Mouse (Mus musculus) 3T3-L1 (cell line): ENCODE data around the gene Tbc1d30.

Source experiments
- DNase-seq: peaks from one replicate; pipeline ENCODE4 v3.0.0-alpha.2; 2015; ENCODE audit warnings: low read depth, low spot score

Gene Tbc1d30

GRCm38 (mm10) chr10:121268771-121269170 is 82.3 kb downstream of the Tbc1d30 start:
- no peak for DNase-seq

GRCm38 (mm10) chr10:121264204-121264575 is 86.9 kb downstream of the Tbc1d30 start:
- no peak for DNase-seq

GRCm38 (mm10) chr10:121263520-121264203 is 87.4 kb downstream of the Tbc1d30 start:
- DNase-seq = no peak

GRCm38 (mm10) chr10:121262206-121262605 is 88.9 kb downstream of the Tbc1d30 start:
- no peak for DNase-seq

GRCm38 (mm10) chr10:121261036-121261592 is 90.0 kb downstream of the Tbc1d30 start:
- DNase-seq = no peak

- DNase-seq = peak; percentile 77
These were observed 94.8 kb downstream of the Tbc1d30 start for GRCm38 (mm10) chr10:121256115-121256825.

- DNase-seq = no peak
These were observed 95.6 kb downstream of the Tbc1d30 start for GRCm38 (mm10) chr10:121255465-121255864.

GRCm38 (mm10) chr10:121254343-121254742 is 96.7 kb downstream of the Tbc1d30 start:
- DNase-seq = no peak

- no peak for DNase-seq
These were observed 98.3 kb downstream of the Tbc1d30 start for GRCm38 (mm10) chr10:121252781-121253180.

GRCm38 (mm10) chr10:121251191-121251590 is 99.9 kb downstream of the Tbc1d30 start:
- no peak for DNase-seq

- DNase-seq = no peak
These were observed 101.3 kb downstream of the Tbc1d30 start for GRCm38 (mm10) chr10:121249820-121250219.

- no peak for DNase-seq
These were observed 103.5 kb downstream of the Tbc1d30 start for GRCm38 (mm10) chr10:121247545-121247944.

GRCm38 (mm10) chr10:121246971-121247370 is 104.1 kb downstream of the Tbc1d30 start:
- no peak for DNase-seq

GRCm38 (mm10) chr10:121243373-121244207 is 107.5 kb downstream of the Tbc1d30 start:
- no peak for DNase-seq

- DNase-seq = no peak
These were observed 108.5 kb downstream of the Tbc1d30 start for GRCm38 (mm10) chr10:121242596-121242995.

GRCm38 (mm10) chr10:121239065-121239464 is 112.0 kb downstream of the Tbc1d30 start:
- DNase-seq = no peak

- no peak for DNase-seq
These were observed 112.5 kb downstream of the Tbc1d30 start for GRCm38 (mm10) chr10:121238551-121238950.

- DNase-seq = no peak
These were observed 113.7 kb downstream of the Tbc1d30 start for GRCm38 (mm10) chr10:121237377-121237776.

- no peak for DNase-seq
These were observed 115.8 kb downstream of the Tbc1d30 start for GRCm38 (mm10) chr10:121235167-121235824.

GRCm38 (mm10) chr10:121234476-121234875 is 116.6 kb downstream of the Tbc1d30 start:
- no peak for DNase-seq

GRCm38 (mm10) chr10:121228422-121228953 is 122.6 kb downstream of the Tbc1d30 start:
- no peak for DNase-seq
